Mouse (Mus musculus) neural tube, embryonic 10.5 days (tissue): ENCODE measurements at regions not wholly inside any gene's neighbourhood (a gene's known extent, or its start where the extent isn't known, plus 50 kb on each side); places are given as distances from the start of the nearest gene placed in this dataset.
"Not testable (repeated sequence)": the region's sequence is repeated elsewhere in the genome, so short reads cannot be mapped to it uniquely, and the experiment has no call there.

Experiments
- DNase-seq: peaks from one replicate; pipeline ENCODE4 v3.0.0-alpha.2; 2017; ENCODE audit warnings: low spot score; ENCODE audit errors: extremely low spot score

DNA sequence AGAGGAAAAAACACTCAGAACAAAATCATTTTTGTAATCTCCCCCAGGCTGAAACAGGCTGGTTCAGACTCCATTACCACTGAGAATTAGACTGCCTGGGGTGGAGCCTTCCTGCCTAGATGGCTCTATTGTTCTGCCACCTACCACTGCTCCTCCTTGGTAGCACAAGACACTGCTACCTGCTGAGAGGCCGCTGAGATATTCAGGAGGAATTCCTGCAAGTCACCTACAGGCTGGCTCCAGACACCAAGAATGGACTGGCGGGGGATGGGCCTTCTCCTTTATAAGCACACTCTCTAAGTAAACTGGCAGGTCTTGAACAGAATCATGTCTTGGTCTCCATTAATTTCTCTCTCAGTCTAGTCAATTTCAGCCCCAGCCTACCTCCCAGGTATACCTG is 3289.4 kb downstream of the Gm37988 start:
- DNase-seq, result no peak

DNA sequence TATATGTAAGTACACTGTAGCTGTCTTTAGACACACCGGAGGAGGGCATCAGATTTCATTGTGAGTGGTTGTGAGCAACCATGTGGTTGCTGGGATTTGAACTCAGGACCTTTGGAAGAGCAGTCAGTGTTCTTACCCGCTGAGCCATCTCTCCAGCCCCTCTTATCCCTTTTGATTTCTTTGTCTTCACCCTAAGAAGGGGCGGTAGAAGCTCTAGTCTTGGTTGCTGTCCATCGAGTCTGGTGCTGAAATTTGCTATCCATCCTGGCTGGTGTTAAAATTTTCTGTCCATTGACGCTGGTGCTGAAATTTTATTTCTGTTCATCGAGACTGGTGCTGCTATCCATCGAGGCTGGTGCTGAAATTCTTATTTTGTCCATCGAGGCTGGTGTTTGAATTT is 3290.9 kb upstream of the A830018L16Rik start:
- peak; percentile 59 for DNase-seq

DNA sequence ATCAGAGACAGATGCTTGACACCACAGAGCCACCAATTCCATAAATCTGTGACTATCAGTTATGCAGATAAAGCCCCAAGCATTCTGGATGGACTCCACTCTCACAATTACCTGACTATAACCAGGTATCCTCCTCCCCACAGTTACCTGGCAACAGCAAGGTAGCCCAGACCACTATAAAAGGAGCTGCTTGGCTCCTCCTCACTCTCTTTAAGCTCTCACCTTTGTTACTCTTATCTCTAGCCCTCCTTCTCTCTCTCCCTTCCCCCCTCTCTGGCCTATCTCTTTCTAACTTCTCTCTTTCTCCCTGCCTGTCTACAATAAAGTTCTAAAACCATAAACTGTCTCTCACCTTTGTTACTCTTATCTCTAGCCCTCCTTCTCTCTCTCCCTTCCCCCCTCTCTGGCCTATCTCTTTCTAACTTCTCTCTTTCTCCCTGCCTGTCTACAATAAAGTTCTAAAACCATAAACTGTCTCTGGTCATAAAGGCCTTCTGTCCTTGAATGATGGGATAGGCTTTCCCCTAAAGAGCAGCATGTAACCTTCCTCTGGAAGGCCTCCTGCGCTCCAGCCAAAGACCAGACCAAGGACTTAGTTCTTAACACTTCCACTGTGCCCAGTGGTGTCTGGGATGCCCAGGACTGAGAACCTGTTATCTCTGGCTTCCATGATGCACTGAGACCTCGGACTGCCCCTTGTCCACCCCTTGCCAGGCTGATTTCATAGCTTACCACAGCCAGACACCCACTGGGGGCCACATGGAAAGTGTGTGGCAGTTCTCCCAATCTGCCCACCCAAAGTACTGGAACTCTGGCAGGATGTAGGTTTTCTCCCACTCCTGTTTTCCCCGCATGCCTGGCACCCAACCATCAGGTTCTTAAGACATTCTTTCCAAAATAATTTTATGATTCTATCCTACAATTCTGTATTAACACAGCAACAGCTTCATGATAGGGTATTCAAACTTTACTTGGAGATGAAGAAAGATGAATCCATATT is 3279.2 kb upstream of the A830018L16Rik start:
- not testable (repeated sequence) for DNase-seq

DNA sequence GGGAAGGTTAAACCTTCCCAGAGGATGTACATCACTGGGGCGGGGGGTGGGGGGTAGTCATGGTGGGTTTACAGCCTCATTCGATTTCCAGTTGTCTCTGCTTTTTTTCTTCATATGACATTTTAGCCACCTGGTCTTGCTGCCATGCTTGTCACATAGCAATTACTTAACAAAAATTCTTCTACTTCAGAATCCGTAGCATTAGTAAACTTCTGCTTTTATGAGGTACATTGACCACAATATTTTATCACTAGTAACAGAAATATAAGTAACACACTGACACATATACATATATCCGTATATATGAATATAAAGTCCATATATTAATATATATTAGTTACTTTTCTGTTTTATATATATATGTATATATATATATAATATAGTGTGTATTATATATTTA is 3271.3 kb upstream of the A830018L16Rik start:
- DNase-seq, result no peak

DNA sequence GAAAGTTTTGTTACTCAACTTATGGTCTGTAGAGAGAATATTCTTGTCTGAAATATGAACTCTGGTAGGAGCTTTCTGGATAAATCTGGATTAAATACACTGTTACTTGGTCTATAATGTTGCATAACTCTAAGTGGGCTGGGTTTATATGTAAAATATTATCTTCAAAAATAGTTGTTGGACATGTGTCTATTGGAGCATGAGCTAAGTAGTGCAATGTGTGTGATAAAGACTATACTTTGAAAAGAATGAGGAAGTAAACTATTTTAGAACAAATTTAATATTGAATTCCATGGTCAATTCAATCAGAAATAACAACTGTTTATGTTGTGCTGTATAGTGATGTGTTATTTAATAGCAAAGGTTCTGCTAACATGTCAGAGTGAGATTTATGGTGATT is 3240.7 kb upstream of the A830018L16Rik start:
- DNase-seq, result no peak
